Mouse (Mus musculus) heart, adult 2 months (tissue): ENCODE results near the gene Saa2. TPM values are rescaled to one million over a fixed set of nuclear protein-coding genes. Genes with fewer than 3 reads are reported as not detected.

Experiments used
- DNase-seq, 2 experiments: peaks; one replicate each; pipeline ENCODE4 v3.0.0; 2021
- H3K27ac ChIP-seq: fragments of 200-600 bp; 2 replicates; pipeline ENCODE4 v1.8.1; 2022
- H3K27me3 ChIP-seq: fragments of 200-500 bp; 2 replicates; pipeline ENCODE4 v1.6.1; 2012; ENCODE audit warnings: mild to moderate bottlenecking, low read length, inconsistent platforms, mixed read lengths; ENCODE audit not compliant: control insufficient read depth, insufficient read depth
- H3K36me3 ChIP-seq: fragments of 200-500 bp; 2 replicates; pipeline ENCODE4 v1.6.1; 2012; ENCODE audit warnings: low read length, inconsistent platforms; ENCODE audit not compliant: control insufficient read depth, insufficient read depth
- H3K4me1 ChIP-seq: fragments of 200-500 bp; 2 replicates; pipeline ENCODE4 v1.6.1; 2011; ENCODE audit warnings: low read length; ENCODE audit not compliant: control insufficient read depth, insufficient read depth
- H3K4me3 ChIP-seq: fragments of 200-600 bp; 2 replicates; pipeline ENCODE4 v1.8.1; 2022
- H3K79me2 ChIP-seq: fragments of 200-500 bp; replicated peaks from 2 replicates; pipeline ENCODE4 v1.6.1; 2012; ENCODE audit warnings: mild to moderate bottlenecking, inconsistent platforms, low read length, moderate library complexity, mixed read lengths; ENCODE audit not compliant: control insufficient read depth, insufficient read depth
- H3K9ac ChIP-seq: fragments of 200-500 bp; 2 replicates; pipeline ENCODE4 v1.6.1; 2012; ENCODE audit warnings: low read depth, mild to moderate bottlenecking, control low read depth, inconsistent platforms, low read length, mixed read lengths
- CTCF ChIP-seq: fragments of 200-600 bp; IDR thresholded peaks from 2 replicates; pipeline ENCODE4 v1.8.1; 2022; ENCODE audit warnings: antibody characterized with exemption, mild to moderate bottlenecking, moderate library complexity
- EP300 ChIP-seq: fragments of 200-500 bp; IDR thresholded peaks from 2 replicates; pipeline ENCODE4 v1.6.1; 2011; ENCODE audit warnings: low read depth, low read length, control low read depth; ENCODE audit not compliant: insufficient read depth
- POLR2A ChIP-seq: fragments of 200-500 bp; IDR thresholded peaks from 2 replicates; pipeline ENCODE4 v1.6.1; 2011; ENCODE audit warnings: mild to moderate bottlenecking, low read depth, low read length, control low read depth; ENCODE audit not compliant: insufficient read depth
- WGBS: fragments of 180-500 bp; shearing (Covaris S2); methylation state at CpG from one replicate; pipeline ENCODE4 v1.1.7; 2018; 5-methylcytosine and 5-hydroxymethylcytosine counted together
- intact Hi-C: fragments of 180-260 bp; cut with DNase I; formaldehyde crosslinking; loops from one replicate; pipeline ENCODE4 v1.15.1; 2025
- polyA plus RNA-seq: library from polyadenylated mRNA; depleted of rRNA; stranded (reverse); fragments of >200 nt; gene quantifications from 2 replicates; pipeline ENCODE4 v1.2.3, GENCODE M21; 2012
- total RNA-seq, 2 experiments: library from RNA; stranded (reverse); gene quantifications; 2 replicates each; pipeline ENCODE4 v1.2.3; 2021

The Saa2 gene
- total and polyA plus RNA-seq, 3 experiments, result not detected

DNA sequence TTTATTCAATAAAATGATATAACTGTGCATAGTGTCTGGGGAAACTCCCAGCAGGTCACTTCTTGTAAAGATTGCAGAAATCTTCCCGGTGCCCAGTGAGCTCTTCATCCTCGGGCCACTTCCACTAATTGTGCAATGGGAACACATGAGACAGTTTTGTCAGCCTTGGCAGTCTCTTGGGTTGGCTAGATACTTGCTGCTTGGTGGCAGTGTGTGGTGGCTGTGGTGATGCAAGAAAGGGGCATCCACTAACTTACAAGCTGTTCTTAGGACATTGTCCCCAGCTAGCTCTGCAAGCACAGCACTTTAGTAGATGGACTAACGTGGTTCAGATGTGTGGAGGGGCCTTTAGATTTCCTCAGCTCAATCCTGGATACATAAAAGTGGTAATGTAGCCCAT lies 5.8 kb upstream of the Saa2 start:
- intact Hi-C loops, result no loop called here
- Histone ChIP-seq H3K9ac (no peak overlapping the region), H3K27ac (no peak overlapping the region), H3K4me3 (no peak overlapping the region), H3K27me3 (no peaks in the 10 kb centered on the region), H3K79me2 (no peaks in the 10 kb centered on the region), H3K4me1 (peaks cover 4% of the 10 kb centered on the region), H3K36me3 (no peaks in the 10 kb centered on the region)
- DNase-seq, result no peak
- 58% methylated on average over 3 of the region's 3 CpGs for WGBS
- TF ChIP-seq CTCF (no peak), POLR2A (no peak), EP300 (no peak)

DNA sequence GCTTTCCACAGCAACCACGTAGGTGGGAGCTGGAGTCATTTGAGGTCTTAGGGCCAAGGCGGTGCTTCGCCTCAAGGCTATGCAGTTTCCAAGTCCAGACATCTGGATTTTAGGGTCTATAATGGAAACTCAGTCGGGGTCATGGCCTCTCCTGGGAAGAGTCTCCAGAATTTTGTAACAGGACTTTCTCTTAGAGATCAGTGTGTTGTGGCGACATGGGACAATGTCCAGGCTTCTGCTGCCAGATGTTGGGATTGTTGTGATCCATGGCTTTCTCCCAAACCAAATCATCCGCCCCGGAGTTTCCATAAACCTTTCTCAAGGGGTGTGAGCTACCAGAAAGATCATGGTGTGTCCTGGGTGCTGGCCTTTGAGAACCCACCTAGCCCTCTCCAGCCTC lies 5.2 kb upstream of the Saa2 start:
- Histone ChIP-seq H3K36me3 (no peaks in the 10 kb centered on the region), H3K9ac (no peak overlapping the region), H3K4me1 (peaks cover 4% of the 10 kb centered on the region), H3K79me2 (no peaks in the 10 kb centered on the region), H3K27ac (no peak overlapping the region; the same call in 1 of the 2 replicates), H3K4me3 (no peak overlapping the region), H3K27me3 (no peaks in the 10 kb centered on the region)
- intact Hi-C loops, result no loop called here
- peak; percentile 34 to 47 for DNase-seq
- no peak for TF ChIP-seq CTCF
- no peak for TF ChIP-seq POLR2A
- TF ChIP-seq EP300, result no peak
- WGBS, result 61% methylated on average over 7 of the region's 7 CpGs

DNA sequence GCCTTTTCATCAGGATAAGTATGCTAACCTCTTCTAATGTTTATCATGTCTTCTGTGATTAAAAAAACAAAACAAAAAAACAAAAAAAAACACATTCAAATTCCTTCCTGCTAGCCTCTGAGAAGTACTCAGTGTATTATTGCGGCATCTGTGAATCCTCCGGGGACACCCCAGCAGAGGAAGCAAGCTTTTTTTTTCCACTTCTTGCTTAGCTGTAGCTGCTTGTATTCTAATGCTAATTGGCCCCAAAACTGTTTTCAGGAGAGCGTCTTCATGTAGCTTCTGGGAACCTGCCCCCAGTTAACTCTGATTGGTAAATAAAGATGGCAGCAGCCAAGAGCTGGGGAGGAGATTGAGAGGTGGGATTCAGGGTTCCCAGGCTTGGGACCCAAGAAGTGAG lies 3.1 kb upstream of the Saa2 start:
- DNase-seq, result peak in 1 of 2 experiments; percentile 17
- Histone ChIP-seq H3K4me1 (peaks cover 4% of the 10 kb centered on the region), H3K79me2 (no peaks in the 10 kb centered on the region), H3K27me3 (no peaks in the 10 kb centered on the region), H3K9ac (no peak overlapping the region), H3K27ac (no peak overlapping the region), H3K36me3 (no peaks in the 10 kb centered on the region), H3K4me3 (no peak overlapping the region)
- TF ChIP-seq CTCF (no peak), POLR2A (no peak), EP300 (no peak)
- intact Hi-C loops, result no loop called here
- WGBS, result 42% methylated on average over 3 of the region's 3 CpGs

DNA sequence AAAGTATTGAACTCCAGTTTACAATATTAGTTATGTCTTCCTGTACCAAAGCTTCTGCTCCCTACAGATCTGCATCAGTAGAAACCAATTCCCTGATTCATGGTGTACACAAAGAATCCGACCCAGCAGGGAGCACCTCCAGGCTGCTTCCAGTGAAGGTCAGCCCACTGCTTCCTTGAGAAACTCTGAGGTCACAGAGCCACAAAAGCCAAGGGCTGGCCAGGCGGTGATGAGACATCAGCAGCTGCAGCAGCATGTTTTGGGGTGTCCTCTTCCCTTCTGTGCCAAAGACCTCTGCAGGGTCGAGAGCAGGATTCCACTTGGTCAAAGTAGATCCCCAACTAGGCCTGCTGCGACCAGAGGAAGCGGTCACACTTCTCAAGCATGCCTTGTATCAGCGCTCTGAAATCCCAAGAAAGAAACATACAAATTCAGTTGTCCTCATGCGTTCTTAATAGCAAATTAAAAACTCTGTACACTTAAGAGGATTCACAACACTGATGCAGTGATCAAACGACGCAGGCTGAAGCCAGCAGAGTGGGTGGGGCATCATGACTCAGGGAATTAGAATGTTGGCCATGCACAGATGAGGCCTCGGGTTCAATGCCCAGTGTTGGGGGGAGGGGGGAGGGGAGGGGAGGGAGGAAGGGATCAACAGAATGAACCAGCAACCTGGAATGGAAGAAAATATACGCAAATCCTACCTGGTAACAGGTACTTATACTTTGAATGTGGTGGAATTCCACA lies 9.6 kb downstream of the Saa2 start:
- DNase-seq, result no peak
- Histone ChIP-seq H3K4me1 (no peaks in the 10 kb centered on the region), H3K9ac (no peak overlapping the region), H3K79me2 (no peaks in the 10 kb centered on the region), H3K27me3 (no peaks in the 10 kb centered on the region), H3K27ac (no peak overlapping the region), H3K4me3 (no peak overlapping the region), H3K36me3 (no peaks in the 10 kb centered on the region)
- 66% methylated on average over 11 of the region's 11 CpGs for WGBS
- intact Hi-C loops, result no loop called here
- TF ChIP-seq EP300 (no peak), CTCF (no peak), POLR2A (no peak)

DNA sequence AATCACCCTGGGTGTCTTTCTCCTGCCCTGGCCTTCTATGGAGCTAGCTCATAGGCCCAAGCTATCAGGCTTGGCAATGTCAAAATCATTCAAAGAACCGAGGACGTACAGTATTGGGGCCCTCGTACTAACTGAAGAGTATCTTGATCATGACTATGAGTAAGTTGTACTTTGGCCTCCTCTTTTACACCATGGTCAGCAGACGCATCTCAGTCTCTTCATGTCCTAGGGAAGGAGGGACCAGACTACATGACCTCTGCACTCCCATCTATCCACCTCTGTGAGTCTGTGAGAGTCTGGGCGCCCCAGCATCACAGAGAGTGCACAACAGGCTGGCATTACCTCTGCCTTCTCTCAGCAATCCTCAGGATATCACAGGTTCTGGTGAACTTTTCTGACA lies 11.0 kb downstream of the Saa2 start:
- no peak for TF ChIP-seq POLR2A
- no peak for TF ChIP-seq CTCF
- TF ChIP-seq EP300, result no peak
- no peak overlapping the region for H3K9ac ChIP-seq
- H3K4me1 ChIP-seq, result no peaks in the 10 kb centered on the region
- no peak overlapping the region for H3K4me3 ChIP-seq
- no peak overlapping the region for H3K27ac ChIP-seq
- H3K79me2 ChIP-seq, result no peaks in the 10 kb centered on the region
- H3K36me3 ChIP-seq, result no peaks in the 10 kb centered on the region
- WGBS, result 92% methylated on average over 5 of the region's 5 CpGs
- intact Hi-C loops, result no loop called here
- H3K27me3 ChIP-seq, result no peaks in the 10 kb centered on the region
- no peak for DNase-seq

DNA sequence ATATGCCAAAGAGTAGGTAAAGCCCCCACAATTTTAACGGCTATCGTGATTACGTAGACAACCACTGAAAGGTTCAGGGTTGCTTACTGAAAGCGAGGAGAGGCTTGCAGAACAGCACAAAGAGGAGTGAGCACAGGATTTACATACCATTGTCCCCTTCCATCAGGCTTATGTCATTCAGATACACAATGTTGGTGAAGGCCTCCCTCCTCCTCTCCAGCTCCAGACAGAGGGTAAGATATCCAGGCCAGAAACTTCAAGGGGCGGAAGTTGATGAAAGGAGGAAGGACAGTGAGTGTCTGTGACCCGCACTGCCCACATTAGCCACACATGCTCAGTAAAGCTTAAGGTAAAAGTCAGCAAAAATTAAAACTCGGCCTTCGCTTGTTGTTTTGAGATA lies 13.1 kb downstream of the Saa2 start:
- intact Hi-C loops, result no loop called here
- H3K79me2 ChIP-seq, result no peaks in the 10 kb centered on the region
- H3K36me3 ChIP-seq, result no peaks in the 10 kb centered on the region
- 89% methylated on average over 8 of the region's 8 CpGs for WGBS
- H3K9ac ChIP-seq, result no peak overlapping the region
- DNase-seq, result no peak
- no peak overlapping the region for H3K4me3 ChIP-seq
- no peaks in the 10 kb centered on the region for H3K4me1 ChIP-seq
- no peak overlapping the region for H3K27ac ChIP-seq
- TF ChIP-seq CTCF (no peak), EP300 (no peak), POLR2A (no peak)
- H3K27me3 ChIP-seq, result no peaks in the 10 kb centered on the region
